Mouse (Mus musculus) heart, postnatal 10 days (tissue): ENCODE measurements around the gene Nyap1. TPM values are rescaled to one million over a fixed set of nuclear protein-coding genes. Genes with fewer than 3 reads are reported as not detected.
A peak's percentile ranks its signal among the peaks of the same experiment; 100 is the strongest.
"Not testable (repeated sequence)": the region's sequence is repeated elsewhere in the genome, so short reads cannot be mapped to it uniquely, and the experiment has no call there.

Experiments used
- DNase-seq, 2 experiments: peaks; one replicate each; pipeline ENCODE4 v3.0.0; 2021
- intact Hi-C: fragments of 180-260 bp; cut with DNase I; formaldehyde crosslinking; loops from one replicate; pipeline ENCODE4 v1.15.1; 2025
- total RNA-seq, 2 experiments: library from RNA; stranded (reverse); gene quantifications; 2 replicates each; pipeline ENCODE4 v1.2.3; 2021

The Nyap1 gene
- total RNA-seq, 2 experiments from 2014 or later, result 1.6 to 1.7 TPM

- intact Hi-C loops, result loop anchor here (5.0 kb wide), 1 partner anchor 215 kb away; the partner anchor contains the start of genes Epo and Gnb2
- peak; percentile 53 to 55 for DNase-seq
These were observed 5.5 kb upstream of the Nyap1 start for GRCm38 (mm10) chr5:137746851-137747325.

DNA sequence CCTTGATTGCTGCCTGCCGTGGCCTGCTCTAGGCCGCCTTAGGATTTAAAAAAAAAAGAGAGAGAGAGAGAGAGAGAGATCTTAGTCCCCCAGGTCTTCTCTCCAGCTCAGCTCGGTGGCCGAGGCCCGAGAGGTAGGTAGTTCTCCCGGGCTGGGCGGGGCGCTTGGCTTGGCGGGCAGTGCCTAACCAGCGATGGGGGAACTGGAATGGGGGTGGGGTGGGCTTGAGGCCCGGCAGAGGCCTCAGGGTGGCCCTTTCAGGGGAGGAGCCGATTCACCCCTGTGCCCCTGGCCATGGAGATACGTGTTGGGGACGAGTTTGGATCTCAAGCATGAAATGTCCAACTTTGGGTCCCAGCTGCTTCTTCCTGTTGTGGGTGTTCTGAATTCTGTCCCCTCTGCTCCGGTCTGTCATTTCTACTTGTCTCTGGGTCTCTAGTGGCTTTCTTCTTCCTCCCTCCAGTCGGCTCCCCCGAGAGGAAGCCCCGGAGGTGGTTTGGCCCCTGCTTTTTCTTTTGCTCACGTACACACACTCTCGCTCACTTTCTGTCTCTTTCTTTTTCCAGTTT is 5.0 kb upstream of the Nyap1 start:
- peak; percentile 86 for DNase-seq
- intact Hi-C loops, result loop anchor here (5.0 kb wide), 1 partner anchor 214 kb away; the partner anchor contains the start of genes Epo and Gnb2

DNA sequence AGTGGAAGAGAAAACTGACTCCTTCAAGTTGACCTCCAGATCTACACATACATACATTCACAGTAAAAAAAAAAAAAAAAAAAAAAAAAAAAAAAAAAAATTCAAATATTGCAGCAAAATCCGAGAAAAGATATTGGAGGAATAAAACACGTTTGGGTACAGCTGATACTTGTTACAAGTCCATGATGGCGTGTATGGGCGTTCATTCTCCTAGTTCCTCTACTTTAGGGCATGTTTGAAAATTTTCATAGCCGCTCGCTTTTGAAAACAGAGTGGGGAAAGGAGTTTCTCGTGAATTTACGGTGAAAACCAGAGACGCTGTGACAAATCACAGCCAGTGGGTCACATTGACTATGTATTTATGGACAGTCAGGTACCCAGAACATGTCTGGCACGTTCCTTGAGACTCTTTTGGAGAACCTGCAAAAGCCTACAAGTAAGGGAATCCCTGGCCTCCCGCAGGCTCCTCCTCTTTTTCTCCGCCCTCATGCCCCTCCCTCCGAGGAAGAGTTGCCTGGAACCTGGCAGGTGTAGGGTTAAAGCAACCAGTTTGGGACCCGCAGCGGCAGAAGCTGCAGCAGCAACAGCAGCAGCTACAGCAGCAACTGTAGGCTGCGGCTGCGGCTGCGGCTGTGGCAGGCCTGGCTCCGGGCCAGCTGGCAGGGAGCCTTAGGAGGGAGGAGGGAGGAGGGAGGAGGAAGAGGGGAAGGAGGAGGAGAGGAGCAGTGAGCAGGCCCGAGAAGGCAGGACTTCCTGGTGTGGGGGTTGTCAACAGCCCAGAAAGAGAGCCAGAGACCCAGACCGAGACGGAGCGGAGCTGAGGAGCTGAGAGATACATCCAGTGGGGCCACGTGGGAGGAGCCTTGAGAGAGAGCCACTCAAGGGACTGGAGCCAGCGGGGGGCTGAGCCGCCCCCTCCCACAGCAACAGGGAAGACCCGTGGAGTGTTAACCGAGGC is 4.1 kb upstream of the Nyap1 start, which contains the start of gene Tsc22d4:
TSS of gene Tsc22d4 (plus strand) at position 517 of the 958 bp plus-strand sequence.
- peak; percentile 94 to 95 for DNase-seq
- intact Hi-C loops, result loop anchor here (5.0 kb wide), 1 partner anchor 213 kb away; the partner anchor contains the start of genes Epo and Gnb2

- intact Hi-C loops, result loop anchor here (5.0 kb wide), 1 partner anchor 72 kb away; no protein-coding TSS in a partner anchor
- DNase-seq, result no peak
These were observed 2.8 kb upstream of the Nyap1 start for GRCm38 (mm10) chr5:137744197-137744596.

DNA sequence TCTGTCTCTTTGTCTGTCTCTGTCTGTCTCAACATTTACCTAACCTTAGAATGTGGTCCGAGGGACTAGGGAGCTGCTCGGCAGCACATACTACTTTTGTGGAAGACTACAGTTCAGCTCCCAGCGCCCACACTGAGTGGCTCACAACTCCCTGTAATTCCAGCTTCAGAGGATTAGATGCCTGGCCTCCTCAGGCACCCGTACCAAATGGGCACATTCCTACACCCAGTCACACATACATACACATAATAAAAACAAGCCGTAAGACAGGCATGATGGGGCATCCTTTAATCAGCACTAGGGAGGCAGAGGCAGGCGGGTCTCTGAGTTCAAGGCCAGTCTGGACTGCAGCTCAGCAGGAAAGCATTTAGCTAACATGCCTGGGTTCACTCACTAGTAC is 1.4 kb upstream of the Nyap1 start:
- intact Hi-C loops, result loop anchor here (5.0 kb wide), 1 partner anchor 71 kb away; no protein-coding TSS in a partner anchor

DNA sequence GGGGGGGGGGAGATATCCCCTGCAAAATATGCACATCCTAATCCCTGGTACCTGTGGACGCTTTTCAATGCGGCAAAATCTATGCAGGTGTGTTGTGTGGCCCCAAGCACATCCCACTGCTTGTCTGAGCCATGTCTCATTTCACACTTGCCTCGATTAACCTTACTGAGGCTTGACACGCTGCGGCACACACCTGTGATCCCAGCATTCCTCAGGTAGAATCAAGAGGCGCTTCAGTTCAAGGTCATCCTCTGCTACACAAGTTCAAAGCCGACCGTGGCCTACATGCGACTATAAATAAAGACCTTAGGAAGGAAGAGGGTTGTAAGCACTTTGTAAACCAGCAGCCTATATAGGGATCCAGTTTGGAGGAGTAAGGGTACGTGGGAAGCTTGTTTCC is 641 bp upstream of the Nyap1 start:
- intact Hi-C loops, result loop anchor here (5.0 kb wide), 1 partner anchor 70 kb away; no protein-coding TSS in a partner anchor
- no peak for DNase-seq

More for the DNA sequence above, 1.4 kb upstream of the Nyap1 start:
- DNase-seq, result no peak

- DNase-seq, result no peak
- intact Hi-C loops, result loop anchor here (5.0 kb wide), 1 partner anchor 68 kb away; no protein-coding TSS in a partner anchor
These were observed 901 bp downstream of the Nyap1 start for GRCm38 (mm10) chr5:137740506-137740905.

GRCm38 (mm10) chr5:137739471-137739870 is 1.9 kb downstream of the Nyap1 start:
- no peak for DNase-seq
- intact Hi-C loops, result no loop called here

DNA sequence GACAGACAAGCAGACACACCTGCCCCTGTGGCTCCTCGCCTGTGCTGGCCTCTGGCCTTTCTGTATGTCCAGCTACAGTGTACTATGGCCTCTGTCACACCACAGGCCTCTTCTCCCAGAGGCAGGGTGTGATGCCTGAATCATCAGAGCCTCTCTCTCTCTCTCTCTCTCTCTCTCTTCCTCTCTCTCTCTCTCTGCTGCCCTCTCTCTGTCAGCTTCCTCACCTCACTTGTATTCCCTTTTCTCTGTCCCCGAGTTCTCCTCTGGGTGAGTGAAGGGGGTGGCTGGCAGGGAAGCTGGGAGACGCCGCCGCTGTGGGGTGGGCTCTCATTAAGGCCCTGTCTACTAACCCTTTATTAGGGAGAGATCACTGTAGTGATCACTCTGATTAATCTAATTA is 2.9 kb downstream of the Nyap1 start:
- no peak for DNase-seq
- intact Hi-C loops, result no loop called here

GRCm38 (mm10) chr5:137737400-137737940 is 3.9 kb downstream of the Nyap1 start:
- intact Hi-C loops, result no loop called here
- no peak for DNase-seq

GRCm38 (mm10) chr5:137734289-137735061 is 6.9 kb downstream of the Nyap1 start:
- DNase-seq, result no peak
- intact Hi-C loops, result no loop called here

DNA sequence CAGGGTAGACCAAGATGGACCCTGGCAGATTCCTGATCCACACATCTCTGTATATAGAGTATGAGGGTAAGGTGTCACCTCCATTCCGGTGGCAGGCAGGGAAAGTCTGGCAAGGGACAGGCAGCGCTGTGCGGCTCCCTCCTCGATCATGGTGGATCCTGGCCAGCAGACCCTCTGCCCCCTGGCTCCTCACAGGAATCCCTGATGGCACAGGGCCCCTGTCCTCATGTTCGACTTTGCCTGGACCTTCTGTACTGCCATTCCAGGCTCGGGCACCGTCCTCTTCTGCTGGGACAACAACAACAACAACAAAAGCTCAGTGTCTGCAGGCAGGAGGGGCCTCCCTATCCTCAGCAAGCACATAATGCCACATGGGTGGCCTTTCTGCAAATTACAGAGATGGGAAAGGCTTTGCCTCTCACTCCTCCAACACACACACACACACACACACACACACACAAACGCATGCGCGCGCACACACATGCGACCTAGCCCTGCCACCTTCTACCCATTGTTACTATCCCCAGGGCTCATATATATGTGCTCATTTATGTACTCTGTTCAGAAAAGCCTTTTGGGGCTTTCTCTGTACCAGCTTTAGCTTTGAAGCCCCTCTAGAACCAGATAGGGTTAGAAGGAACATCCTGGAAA is 7.6 kb downstream of the Nyap1 start:
- intact Hi-C loops, result no loop called here

DNA sequence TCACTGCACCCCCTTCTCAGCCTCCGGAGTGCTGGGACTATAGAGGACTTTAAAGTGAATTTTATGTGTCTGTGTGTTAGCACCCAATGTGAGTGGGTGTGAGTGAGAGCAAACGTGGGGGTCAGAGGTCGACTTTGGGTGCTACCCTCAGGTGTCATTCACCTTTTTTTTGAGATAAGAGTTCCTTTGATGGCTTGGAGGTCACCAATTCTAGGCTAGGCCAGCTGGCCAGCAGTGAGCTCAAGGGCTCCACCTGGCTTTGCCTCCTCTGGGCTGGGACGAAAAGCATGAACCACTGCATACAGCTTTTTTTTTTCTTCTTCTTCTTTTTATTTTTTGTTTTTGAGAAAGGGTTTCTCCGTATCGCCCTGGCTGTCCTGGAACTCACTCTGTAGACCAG is 14.6 kb downstream of the Nyap1 start:
- intact Hi-C loops, result loop anchor here (2.0 kb wide), 1 partner anchor 30 kb away; no protein-coding TSS in a partner anchor

More for the DNA sequence above, 7.6 kb downstream of the Nyap1 start:
- DNase-seq, result no peak

DNA sequence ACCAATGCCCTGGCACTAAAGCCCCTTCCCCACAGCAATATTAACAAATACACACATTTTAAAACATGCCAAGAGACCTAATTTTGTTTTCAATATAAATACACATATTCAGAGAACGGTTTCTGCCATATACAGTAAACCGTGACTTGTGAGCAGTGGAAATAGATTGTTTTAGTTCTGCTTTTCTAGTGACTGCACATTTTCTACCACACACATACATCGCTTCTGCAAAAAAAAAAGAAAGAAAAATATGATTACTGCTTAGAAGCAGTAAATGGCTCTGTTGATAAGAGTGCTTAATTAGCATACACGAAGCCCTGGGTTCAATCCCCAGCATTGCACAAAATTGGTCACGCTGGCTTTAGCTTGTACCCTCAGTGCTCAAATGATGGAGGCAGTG is 17.6 kb downstream of the Nyap1 start:
- intact Hi-C loops, result no loop called here
- DNase-seq, result no peak

More for the DNA sequence above, 14.6 kb downstream of the Nyap1 start:
- no peak for DNase-seq

DNA sequence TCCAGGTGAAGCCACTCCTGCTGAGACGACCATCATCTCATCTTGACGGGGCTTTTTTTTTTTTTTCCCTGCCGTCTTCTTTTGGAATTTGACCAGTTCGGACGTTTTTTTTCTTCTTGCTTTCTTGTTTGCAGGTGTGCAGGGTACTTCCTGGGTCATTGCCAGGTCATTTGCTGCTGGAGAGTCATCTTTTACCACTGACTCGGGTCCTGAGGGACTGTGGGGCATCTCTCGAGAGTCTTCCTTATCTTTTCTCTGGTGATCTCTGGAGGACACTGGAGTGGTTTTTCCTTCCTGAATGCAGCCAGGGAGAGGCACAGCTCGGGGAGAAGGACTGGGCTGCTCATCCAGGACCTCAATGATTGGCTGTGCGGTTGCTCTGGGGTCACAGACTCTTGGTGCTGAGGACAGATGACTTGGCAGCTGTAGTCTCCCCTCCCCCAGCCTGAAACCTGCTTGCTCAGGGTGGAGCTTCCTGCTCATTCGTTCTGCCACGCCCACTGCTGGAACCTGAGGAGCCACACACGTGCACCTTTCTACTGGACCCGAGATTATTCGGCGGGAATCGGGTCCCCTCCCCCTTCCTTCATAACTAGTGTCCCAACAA is 20.7 kb downstream of the Nyap1 start:
- intact Hi-C loops, result not testable (repeated sequence)
- peak; percentile 45 to 62 for DNase-seq

- intact Hi-C loops, result no loop called here
- DNase-seq, result peak; percentile 32 to 35
These were observed 22.3 kb downstream of the Nyap1 start for GRCm38 (mm10) chr5:137719088-137719487.

GRCm38 (mm10) chr5:137718020-137718790 is 23.2 kb downstream of the Nyap1 start:
- intact Hi-C loops, result no loop called here
- DNase-seq, result no peak

- DNase-seq, result no peak
- intact Hi-C loops, result no loop called here
These were observed 25.7 kb downstream of the Nyap1 start for GRCm38 (mm10) chr5:137715685-137716084.
